Mouse (Mus musculus) liver, embryonic 13.5 days (tissue): ENCODE data around the gene Prkn. TPM values are rescaled to one million over a fixed set of nuclear protein-coding genes. Genes with fewer than 3 reads are reported as not detected.

ENCODE experiments used
- ATAC-seq: fragments of 200-750 bp; cut with Nextera tagmentation; 2 replicates; pipeline ENCODE4 v1.8.0; 2017; ENCODE audit warnings: low read depth, mild to moderate bottlenecking, moderate number of reproducible peaks, moderate library complexity
- DNase-seq: peaks from one replicate; pipeline ENCODE4 v3.0.0; 2022
- H3K27ac ChIP-seq: fragments of 300-500 bp; sonication (generic); 2 replicates; pipeline ENCODE4 v1.5.1; 2015; ENCODE audit warnings: moderate library complexity, mild to moderate bottlenecking, inconsistent platforms
- H3K27me3 ChIP-seq: fragments of 300-500 bp; sonication (generic); 2 replicates; pipeline ENCODE4 v1.6.1; 2015; ENCODE audit warnings: mild to moderate bottlenecking, inconsistent platforms
- H3K36me3 ChIP-seq: fragments of 300-500 bp; sonication (generic); 2 replicates; pipeline ENCODE4 v1.6.1; 2015; ENCODE audit warnings: mild to moderate bottlenecking, inconsistent platforms
- H3K4me1 ChIP-seq: fragments of 300-500 bp; sonication (generic); replicated peaks from 2 replicates; pipeline ENCODE4 v1.6.1; 2015; ENCODE audit warnings: inconsistent platforms
- H3K4me2 ChIP-seq: fragments of 300-500 bp; sonication (generic); 2 replicates; pipeline ENCODE4 v1.6.1; 2015; ENCODE audit warnings: inconsistent platforms, mild to moderate bottlenecking, moderate library complexity
- H3K4me3 ChIP-seq: fragments of 300-500 bp; sonication (generic); replicated peaks from 2 replicates; pipeline ENCODE4 v1.5.1; 2015; ENCODE audit warnings: mild to moderate bottlenecking, inconsistent platforms
- H3K9ac ChIP-seq: fragments of 300-500 bp; sonication (generic); 2 replicates; pipeline ENCODE4 v1.6.1; 2015; ENCODE audit warnings: mild to moderate bottlenecking, inconsistent platforms
- H3K9me3 ChIP-seq: fragments of 300-500 bp; sonication (generic); replicated peaks from 2 replicates; pipeline ENCODE4 v1.6.1; 2016; ENCODE audit warnings: inconsistent platforms
- WGBS: fragments of 180-500 bp; shearing (Covaris S2); methylation state at CpG from one replicate; pipeline ENCODE4 v1.1.7; 2015; ENCODE audit not compliant: insufficient replicate concordance; 5-methylcytosine and 5-hydroxymethylcytosine counted together
- polyA plus RNA-seq: library from polyadenylated mRNA; unstranded; fragments of >200 nt; fragmentation: Nextera tagmentation; extraction: Ambion mirVana; gene quantifications from 2 replicates; pipeline ENCODE4 v1.2.1, GENCODE M21; 2015

The Prkn gene
- polyA plus RNA-seq, 1 experiment from 2014 or later: 0.43 TPM

DNA sequence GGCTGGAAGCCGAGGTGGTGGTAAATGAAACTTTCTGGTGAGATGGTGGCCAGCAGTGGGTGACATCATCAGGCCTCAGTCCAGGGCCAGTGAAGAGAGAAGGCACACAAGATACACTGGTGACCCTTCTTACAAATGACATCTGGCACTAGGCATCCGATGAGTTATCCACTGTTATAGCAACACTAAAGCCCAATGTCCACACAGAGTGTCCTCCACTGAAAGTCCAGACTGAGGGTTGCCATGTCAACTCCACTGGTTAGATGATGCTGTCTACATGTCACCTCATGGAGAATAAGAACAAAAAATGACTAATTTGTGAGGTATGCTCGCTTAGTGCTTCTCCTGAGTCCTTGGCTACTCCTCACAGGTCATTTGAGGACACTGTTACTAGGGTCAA is 1210.8 kb downstream of the Prkn start:
- Histone ChIP-seq H3K36me3 (no peaks in the 10 kb centered on the region), H3K4me3 (no peak overlapping the region), H3K4me1 (peaks cover 13% of the 10 kb centered on the region), H3K27me3 (peaks cover 9% of the 10 kb centered on the region), H3K4me2 (no peak overlapping the region), H3K9ac (no peak overlapping the region), H3K9me3 (no peaks in the 10 kb centered on the region), H3K27ac (no peak overlapping the region)
- ATAC-seq (no peak), DNase-seq (no peak)
- WGBS: 73% methylated on average over 3 of the region's 3 CpGs

DNA sequence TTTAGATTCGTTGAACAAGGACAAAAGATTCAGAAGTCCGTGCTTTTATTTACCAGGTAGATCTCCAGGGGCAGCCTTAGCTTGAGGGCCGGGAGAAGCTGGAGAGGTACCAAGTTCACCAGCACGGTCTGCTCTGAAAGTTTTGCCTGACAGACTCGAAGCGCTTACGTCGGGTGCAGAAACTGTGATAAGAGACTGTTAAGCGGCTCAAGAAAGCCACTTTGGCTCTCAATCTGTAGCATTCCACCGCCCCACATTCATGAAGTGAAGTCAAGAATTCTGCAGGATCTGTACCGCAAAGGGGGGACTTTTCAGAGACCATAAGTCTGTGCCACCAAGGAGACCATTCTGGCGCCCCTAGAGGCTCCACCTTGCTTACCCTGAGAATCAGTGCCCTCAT is 1212.5 kb downstream of the Prkn start:
- H3K4me2 ChIP-seq: no peak overlapping the region
- WGBS: 71% methylated on average over 12 of the region's 12 CpGs
- H3K4me1 ChIP-seq: peaks cover 12% of the 10 kb centered on the region
- no peak for DNase-seq
- no peak for ATAC-seq
- no peaks in the 10 kb centered on the region for H3K9me3 ChIP-seq
- H3K36me3 ChIP-seq: no peaks in the 10 kb centered on the region
- no peak overlapping the region for H3K4me3 ChIP-seq
- no peak overlapping the region for H3K27ac ChIP-seq
- 0 out of 2 replicates have a peak, but pooled peaks cover 4% of the 10 kb centered on the region for H3K27me3 ChIP-seq
- no peak overlapping the region for H3K9ac ChIP-seq

DNA sequence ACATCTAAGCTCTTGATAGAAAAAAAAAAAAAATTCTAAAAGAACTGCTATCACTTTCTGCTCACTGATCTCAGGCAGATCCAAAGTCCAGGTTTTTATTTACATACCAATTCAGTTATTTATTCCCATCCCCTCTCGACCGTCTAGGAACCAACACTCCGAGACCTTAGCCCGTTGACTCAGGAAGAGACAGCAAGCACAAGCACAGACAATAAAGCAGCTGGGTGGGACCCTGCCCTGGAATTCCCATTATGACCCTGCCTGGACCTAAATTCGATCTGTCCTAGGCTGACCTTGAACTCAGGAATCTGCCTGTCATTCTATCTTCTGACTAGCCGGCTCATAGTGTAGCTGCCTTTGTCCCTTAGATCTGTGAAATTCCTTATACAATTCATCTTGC is 1218.9 kb downstream of the Prkn start:
- no peaks in the 10 kb centered on the region for H3K4me1 ChIP-seq
- ATAC-seq (no peak), DNase-seq (no peak)
- no peaks in the 10 kb centered on the region for H3K9me3 ChIP-seq
- WGBS: 72% methylated on average over 6 of the region's 6 CpGs
- H3K9ac ChIP-seq: no peak overlapping the region
- no peaks in the 10 kb centered on the region for H3K36me3 ChIP-seq
- peaks cover 4% of the 10 kb centered on the region; the same call in 1 of the 2 replicates for H3K27me3 ChIP-seq
- H3K4me2 ChIP-seq: no peak overlapping the region
- no peak overlapping the region for H3K27ac ChIP-seq
- no peak overlapping the region for H3K4me3 ChIP-seq

DNA sequence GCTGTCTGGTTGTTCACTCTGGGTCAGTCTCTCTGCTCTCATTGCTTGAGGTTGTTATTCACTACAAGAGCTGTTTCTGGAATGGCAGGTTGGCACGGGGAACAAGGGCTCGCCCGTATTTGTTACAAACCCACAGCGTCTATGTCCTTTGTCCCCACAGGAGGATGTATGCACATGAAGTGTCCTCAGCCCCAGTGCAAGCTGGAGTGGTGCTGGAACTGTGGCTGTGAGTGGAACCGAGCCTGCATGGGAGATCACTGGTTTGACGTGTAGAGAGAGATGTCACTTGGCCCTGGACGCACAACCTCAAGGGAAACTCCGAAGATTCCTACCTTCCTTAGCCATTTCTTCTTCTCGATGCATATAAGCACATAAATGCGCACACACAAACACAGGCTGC is 1221.2 kb downstream of the Prkn start:
- Histone ChIP-seq H3K4me3 (no peak overlapping the region), H3K9ac (no peak overlapping the region), H3K27ac (no peak overlapping the region), H3K4me1 (no peaks in the 10 kb centered on the region), H3K9me3 (no peaks in the 10 kb centered on the region), H3K36me3 (no peaks in the 10 kb centered on the region), H3K4me2 (no peak overlapping the region), H3K27me3 (peaks cover 4% of the 10 kb centered on the region; the same call in 1 of the 2 replicates)
- 66% methylated on average over 10 of the region's 10 CpGs for WGBS
- DNase-seq (no peak), ATAC-seq (no peak)

DNA sequence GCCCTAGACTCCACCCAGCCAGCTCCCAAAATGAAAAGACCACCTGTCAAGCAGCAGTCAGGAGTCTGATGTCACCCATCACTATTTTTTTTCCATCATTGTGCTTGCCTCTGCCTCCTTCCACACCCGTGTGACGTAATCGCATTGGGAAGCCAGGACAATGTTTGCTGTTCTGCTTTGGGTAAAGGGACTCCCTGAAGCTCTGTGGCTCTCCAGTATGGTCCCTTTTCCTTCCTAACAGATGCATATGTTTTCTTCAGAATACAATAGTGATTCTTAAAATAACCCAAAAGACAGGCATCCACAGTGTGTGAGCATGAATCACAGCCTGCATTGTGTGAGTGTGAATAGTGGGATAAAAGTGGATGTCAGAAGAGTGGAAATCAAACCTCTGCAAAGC is 1222.7 kb downstream of the Prkn start:
- Histone ChIP-seq H3K4me3 (no peak overlapping the region), H3K36me3 (no peaks in the 10 kb centered on the region), H3K9me3 (0 out of 2 replicates have a peak, but pooled peaks cover 4% of the 10 kb centered on the region), H3K4me2 (no peak overlapping the region), H3K27ac (no peak overlapping the region), H3K4me1 (no peaks in the 10 kb centered on the region), H3K27me3 (peaks cover 4% of the 10 kb centered on the region; the same call in 1 of the 2 replicates), H3K9ac (no peak overlapping the region)
- DNase-seq (no peak), ATAC-seq (no peak)
- 72% methylated on average over 3 of the region's 3 CpGs for WGBS

DNA sequence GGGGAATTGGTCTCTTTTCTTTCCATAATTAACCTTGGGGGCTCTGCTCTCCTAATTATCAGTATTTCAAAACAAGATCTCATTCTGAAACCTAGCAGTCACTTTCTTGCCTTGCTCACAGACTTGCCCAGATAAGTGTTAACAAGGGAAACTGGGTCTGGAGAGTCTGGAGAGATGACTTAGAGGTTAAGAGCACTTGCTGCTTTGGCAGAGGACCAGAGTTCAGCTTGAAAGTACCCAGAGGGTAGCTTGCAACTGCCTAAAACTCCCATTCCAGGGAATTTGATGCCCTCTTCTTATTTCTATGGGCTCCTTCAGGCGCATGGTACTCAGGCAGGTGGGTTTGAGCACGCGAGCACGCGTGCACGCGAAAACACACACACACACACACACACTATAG is 1223.3 kb downstream of the Prkn start:
- H3K4me2 ChIP-seq: no peak overlapping the region
- H3K4me1 ChIP-seq: no peaks in the 10 kb centered on the region
- 0 out of 2 replicates have a peak, but pooled peaks cover 8% of the 10 kb centered on the region for H3K9me3 ChIP-seq
- no peaks in the 10 kb centered on the region for H3K36me3 ChIP-seq
- H3K4me3 ChIP-seq: no peak overlapping the region
- H3K27ac ChIP-seq: no peak overlapping the region
- H3K9ac ChIP-seq: no peak overlapping the region
- no peak for ATAC-seq
- DNase-seq: no peak
- 87% methylated on average over 7 of the region's 7 CpGs for WGBS
- H3K27me3 ChIP-seq: peaks cover 4% of the 10 kb centered on the region; the same call in 1 of the 2 replicates

DNA sequence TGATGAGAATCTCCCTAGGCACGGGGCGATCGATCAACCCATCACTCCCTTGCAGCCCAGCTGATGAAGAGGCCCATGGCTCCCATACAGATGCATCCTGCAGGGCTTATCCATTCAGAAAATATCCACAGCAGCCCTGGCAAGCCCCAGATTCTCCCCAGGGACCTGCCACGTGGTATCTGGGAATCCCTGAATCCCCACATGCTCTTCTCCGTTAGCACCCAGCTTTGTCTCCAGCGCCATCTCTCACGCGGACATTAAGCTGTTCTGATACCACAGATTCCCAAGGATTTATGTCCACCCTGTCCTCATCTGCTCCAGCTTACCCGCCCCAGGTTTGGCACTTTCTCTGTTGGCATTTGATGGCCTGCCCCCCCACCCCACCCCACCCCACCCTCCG is 1225.9 kb downstream of the Prkn start:
- 78% methylated on average over 10 of the region's 10 CpGs for WGBS
- Histone ChIP-seq H3K4me2 (no peak overlapping the region), H3K36me3 (no peaks in the 10 kb centered on the region), H3K27ac (no peak overlapping the region), H3K27me3 (peaks cover 4% of the 10 kb centered on the region; the same call in 1 of the 2 replicates), H3K4me3 (no peak overlapping the region), H3K9ac (no peak overlapping the region), H3K4me1 (no peaks in the 10 kb centered on the region), H3K9me3 (peaks cover 9% of the 10 kb centered on the region)
- ATAC-seq (no peak), DNase-seq (no peak)

DNA sequence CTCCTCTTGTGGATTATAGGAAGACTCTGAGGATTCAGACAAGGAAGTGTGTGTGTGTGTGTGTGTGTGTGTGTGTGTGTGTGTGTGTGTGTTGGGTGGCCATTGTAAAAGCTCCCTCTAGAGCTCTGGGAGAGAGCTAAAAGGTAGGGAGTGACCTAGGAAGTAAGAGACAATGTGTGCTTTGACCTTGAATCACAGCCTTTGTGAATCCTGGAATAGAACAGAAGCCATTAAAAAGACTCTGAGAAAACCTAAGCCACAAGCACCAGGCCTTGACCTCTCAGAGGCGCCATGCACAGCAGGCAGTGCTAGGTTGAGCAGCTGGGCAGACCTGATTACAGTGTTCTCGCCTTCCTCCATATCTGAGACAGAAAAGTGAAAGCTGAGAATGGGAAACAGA is 1236.6 kb downstream of the Prkn start:
- Histone ChIP-seq H3K4me3 (no peak overlapping the region), H3K27me3 (peaks cover 4% of the 10 kb centered on the region; the same call in 1 of the 2 replicates), H3K9ac (no peak overlapping the region), H3K4me2 (no peak overlapping the region), H3K4me1 (no peaks in the 10 kb centered on the region; the same call in 1 of the 2 replicates), H3K27ac (no peak overlapping the region), H3K9me3 (no peaks in the 10 kb centered on the region), H3K36me3 (no peaks in the 10 kb centered on the region)
- DNase-seq (no peak), ATAC-seq (no peak)
- 49% methylated on average over 2 of the region's 2 CpGs for WGBS

DNA sequence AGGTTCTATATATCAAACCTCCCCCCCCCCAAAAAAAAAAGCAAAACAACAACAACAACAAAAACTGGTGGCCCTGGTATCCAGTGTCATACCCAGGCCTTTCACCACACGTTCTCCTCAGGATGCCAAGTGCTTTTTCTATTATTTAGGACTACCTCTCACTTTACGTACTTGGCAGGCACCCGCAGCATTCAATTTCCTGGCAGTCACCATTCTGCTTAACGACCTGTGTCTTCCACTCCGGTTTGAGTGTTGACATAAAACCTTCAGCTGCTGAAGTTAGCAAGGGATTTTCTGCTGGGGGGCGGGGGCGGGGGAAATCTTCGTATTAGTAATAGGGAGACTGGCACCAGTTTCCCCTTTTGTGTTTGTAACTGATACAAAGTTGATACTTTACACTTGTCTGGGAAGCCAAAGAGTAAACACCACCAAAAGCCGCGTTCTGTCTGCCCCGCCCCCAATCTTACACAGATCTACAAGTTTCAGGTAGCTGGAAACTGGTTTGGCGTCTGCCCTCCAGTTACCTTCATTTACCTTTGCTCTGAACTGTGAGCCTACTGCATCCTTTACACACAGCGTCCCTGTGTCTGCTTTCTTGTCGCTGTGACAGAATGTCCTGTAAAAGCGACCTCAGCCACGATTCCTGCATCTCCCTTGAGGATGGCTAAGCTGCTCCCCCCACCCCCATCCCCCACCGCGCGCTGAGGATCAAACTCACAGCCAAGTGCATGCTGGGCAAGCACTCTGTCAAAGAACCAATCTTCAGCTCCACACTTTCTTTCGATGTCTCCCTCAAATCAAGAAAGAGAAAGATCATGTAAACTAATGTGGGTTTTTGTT is 1240.7 kb downstream of the Prkn start:
- Histone ChIP-seq H3K9me3 (no peaks in the 10 kb centered on the region), H3K36me3 (no peaks in the 10 kb centered on the region), H3K9ac (no peak overlapping the region), H3K27ac (no peak overlapping the region), H3K27me3 (peaks cover 4% of the 10 kb centered on the region; the same call in 1 of the 2 replicates), H3K4me2 (no peak overlapping the region), H3K4me1 (no peaks in the 10 kb centered on the region; the same call in 1 of the 2 replicates), H3K4me3 (no peak overlapping the region)
- ATAC-seq (no peak), DNase-seq (no peak)
- WGBS: 44% methylated on average over 20 of the region's 20 CpGs

DNA sequence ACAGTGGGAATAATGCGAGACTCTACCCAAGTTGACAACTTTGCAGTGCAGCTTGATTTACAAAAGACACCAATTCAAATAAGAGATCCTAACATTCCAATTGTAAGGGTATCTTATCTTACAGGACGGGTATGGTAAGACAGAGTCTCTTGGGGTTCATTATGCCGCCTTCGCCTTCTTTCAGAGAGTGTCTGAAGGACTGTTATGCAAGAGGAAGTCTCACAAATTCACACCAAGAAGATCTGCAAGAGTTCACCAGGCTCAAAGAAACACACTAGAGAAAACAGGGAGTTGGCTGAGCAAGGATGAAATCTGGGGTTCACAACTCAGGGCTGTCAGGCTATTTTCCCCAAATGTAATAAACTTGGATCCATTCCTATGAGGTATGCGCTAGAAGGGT is 1242.0 kb downstream of the Prkn start:
- Histone ChIP-seq H3K27me3 (peaks cover 4% of the 10 kb centered on the region; the same call in 1 of the 2 replicates), H3K9ac (no peak overlapping the region), H3K27ac (no peak overlapping the region), H3K9me3 (no peaks in the 10 kb centered on the region), H3K4me3 (no peak overlapping the region), H3K36me3 (no peaks in the 10 kb centered on the region), H3K4me2 (no peak overlapping the region), H3K4me1 (no peaks in the 10 kb centered on the region; the same call in 1 of the 2 replicates)
- 66% methylated on average over 5 of the region's 5 CpGs for WGBS
- ATAC-seq (no peak), DNase-seq (no peak)

DNA sequence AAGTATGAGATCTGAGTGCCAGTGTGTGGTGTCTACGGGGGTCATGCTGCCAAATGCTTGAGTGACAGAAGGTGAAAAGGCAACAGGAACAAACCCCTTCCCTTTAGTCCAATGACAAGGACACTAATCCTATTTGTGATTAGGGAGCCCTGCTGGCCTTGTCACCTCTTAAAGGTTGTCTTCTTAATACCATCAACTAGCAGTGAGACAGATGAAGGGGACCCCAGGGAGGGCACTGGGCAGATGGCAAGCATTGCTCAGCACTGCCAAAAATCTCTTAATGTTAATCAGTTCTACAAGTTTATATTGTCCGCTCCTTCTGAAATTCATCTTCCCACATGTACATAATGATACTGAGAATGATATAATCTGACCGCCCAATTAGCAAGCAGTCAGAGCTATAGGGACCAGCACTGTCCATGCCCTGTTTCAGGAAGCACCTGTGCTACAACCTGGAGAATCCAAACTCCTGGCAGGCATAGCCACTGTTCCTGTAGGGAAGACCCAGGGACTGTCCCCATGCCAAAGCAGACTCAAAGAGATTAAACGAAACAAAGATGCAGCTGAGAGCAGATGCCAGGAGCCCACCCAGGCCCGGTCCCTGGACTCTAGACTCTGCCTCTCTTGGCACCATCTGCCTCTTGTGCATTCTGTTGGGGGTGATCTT is 1250.2 kb downstream of the Prkn start:
- ATAC-seq: no peak
- Histone ChIP-seq H3K27me3 (peaks cover 13% of the 10 kb centered on the region), H3K9ac (no peak overlapping the region), H3K27ac (no peak overlapping the region), H3K36me3 (no peaks in the 10 kb centered on the region), H3K4me3 (no peak overlapping the region), H3K9me3 (no peaks in the 10 kb centered on the region), H3K4me1 (peaks cover 4% of the 10 kb centered on the region; the same call in 1 of the 2 replicates), H3K4me2 (no peak overlapping the region)
- no peak for DNase-seq
- 63% methylated on average over 5 of the region's 5 CpGs for WGBS
